Mouse (Mus musculus) right cerebral cortex, postnatal 4 days (tissue): ENCODE results near the gene Arhgap27.

ENCODE experiments used
- DNase-seq: peaks from one replicate; pipeline ENCODE4 v3.0.0-alpha.2; 2022

Arhgap27 gene

DNA sequence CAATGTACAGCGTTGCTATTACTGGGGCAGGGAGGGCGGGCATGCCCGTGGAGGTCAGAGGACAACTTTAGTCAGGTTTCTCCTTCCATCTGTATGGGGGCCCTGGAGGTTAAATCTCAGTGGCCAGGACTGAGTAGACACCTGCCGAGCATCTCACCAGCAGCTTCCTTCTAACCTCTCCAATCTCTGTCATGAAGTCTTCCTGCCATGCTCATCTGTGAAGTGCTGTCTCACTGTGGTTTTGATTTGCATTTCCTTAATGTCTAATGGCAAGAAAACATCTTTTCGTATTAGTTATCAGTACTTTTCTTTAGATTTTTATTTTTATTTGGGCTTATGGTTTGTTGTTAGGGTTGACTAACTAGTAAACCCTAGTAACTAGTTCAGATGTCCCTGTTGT is 17.0 kb upstream of the Arhgap27 start:
- DNase-seq = no peak

DNA sequence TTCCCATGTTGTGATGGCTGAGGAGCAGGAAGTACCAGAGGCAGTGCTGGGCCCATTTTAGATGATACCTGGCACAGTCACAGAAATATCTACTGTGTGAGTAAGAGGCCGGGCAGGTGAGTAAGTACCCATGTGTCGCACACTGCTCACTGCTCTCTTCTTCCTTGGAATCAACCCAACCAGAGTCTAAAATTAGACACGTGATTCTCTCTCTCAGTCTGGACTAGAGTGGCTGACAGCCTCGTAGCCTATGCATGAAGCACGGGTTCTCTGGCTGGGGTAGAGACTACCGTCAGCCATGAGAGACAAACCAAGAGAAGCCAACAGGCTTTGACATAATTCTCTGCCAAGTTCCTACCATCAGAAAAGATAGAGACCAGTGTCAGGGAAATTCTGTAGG is 14.8 kb upstream of the Arhgap27 start:
- DNase-seq = no peak

DNA sequence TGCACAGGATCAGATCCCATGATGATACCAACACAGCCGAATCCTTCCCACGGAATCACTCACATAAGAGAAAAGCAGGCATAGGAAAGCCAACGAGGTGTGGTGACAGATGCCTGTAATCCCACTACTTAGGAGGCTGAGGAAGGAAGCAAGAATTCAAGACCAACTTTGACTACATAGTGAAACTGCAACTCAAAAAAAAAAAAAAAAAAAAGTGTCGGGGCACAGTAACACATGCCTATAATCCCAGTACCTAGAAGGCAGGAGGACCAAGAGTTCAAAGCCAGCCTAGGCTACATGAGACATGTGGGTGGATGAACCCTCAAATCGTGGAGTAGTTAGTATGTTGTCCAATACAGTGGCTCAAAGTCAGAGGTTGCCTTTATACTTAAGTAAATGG is 12.3 kb upstream of the Arhgap27 start:
- DNase-seq = no peak

DNA sequence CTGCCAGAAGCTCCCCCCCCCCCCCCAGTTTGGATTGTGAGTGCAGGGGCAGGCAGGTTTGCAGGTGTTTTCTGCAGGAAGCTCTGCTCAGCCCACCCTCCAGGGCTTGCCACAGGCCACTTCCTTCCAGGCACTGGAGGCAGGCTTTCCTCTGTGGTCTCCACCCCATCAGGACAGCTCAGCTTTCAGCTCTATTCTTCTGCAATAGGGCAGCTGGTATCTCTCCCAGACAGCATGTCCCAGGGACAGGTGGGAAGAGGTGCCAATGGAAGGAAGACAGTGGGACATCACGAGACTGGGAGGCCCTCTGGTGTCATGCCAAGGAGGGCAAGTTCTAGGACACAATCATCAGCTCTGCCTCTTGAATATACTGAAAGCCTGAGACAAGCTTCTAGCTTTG is 11.8 kb upstream of the Arhgap27 start:
- no peak for DNase-seq

DNA sequence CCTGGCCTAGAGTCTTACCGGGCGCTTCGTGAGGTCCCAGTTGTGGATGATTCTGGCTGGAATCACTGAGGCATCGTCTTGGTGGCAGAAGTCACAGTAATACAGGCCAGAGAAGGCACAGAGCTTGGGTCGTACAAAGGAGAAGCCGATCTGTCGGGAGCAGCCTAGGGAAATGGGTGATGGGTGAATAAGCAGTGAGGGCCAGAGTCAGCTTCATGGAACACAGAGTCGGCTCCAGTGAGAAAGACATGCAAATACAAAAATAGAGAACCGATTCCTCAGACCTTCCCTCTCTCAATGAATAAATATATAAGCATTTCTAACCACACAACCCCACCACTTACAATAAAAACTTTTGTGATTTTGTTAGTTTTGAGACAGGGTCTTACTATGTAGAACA is 10.4 kb upstream of the Arhgap27 start:
- DNase-seq = no peak

DNA sequence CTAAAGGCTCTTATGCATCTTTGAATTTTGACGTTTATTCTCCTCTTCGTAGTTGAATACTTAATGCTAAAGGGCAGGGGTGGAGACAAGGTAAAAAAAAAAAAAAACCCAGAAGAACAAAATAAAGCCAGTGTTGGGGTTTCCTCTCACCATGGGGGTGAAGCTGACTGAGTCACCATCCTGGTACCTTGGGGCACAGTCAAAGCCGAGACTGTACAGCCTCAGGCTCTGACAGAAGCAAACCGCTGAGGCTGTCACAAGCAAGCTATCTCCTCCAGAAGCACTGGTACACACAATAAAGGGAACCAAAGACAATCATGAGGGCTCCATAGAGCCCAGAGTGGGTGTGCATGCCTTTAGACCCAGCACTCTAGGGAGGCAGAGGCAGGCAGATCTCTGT is 9.1 kb upstream of the Arhgap27 start:
- DNase-seq = no peak

DNA sequence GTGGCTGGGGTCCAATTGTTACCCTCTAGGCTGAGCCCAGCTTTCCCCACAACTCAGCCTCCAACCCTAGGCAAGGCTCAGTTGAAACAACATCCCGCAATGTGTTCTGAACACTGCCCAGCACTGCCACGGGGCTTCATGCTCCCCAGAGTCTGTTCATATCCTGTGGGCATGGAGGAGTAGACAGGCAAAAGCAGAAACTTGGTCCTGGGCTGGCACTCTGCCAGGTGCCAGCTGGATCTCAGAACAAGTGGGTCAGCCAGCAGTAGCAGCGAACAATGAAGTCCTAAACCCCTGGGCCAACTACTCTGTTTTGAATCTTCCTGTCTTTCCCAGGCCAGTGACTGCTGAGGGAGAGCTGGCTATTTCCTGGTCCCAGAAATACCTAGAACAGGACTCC is 8.6 kb upstream of the Arhgap27 start:
- no peak for DNase-seq

DNA sequence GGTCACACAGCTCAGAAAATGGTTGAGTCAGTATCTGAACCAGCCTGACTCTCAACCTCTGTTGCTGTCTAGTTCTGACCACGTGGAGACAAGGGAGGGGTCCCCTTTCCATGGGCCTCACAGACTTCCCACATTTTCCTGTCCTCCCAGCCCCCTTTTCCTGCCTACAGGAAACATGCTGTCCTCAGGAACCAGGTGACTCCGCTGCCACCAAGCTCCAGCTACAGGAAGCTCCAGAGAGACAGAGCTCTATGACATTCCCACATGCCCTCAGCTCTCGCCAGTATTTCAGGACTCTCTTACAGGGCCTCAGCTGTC is 7.7 kb upstream of the Arhgap27 start:
- DNase-seq = no peak

DNA sequence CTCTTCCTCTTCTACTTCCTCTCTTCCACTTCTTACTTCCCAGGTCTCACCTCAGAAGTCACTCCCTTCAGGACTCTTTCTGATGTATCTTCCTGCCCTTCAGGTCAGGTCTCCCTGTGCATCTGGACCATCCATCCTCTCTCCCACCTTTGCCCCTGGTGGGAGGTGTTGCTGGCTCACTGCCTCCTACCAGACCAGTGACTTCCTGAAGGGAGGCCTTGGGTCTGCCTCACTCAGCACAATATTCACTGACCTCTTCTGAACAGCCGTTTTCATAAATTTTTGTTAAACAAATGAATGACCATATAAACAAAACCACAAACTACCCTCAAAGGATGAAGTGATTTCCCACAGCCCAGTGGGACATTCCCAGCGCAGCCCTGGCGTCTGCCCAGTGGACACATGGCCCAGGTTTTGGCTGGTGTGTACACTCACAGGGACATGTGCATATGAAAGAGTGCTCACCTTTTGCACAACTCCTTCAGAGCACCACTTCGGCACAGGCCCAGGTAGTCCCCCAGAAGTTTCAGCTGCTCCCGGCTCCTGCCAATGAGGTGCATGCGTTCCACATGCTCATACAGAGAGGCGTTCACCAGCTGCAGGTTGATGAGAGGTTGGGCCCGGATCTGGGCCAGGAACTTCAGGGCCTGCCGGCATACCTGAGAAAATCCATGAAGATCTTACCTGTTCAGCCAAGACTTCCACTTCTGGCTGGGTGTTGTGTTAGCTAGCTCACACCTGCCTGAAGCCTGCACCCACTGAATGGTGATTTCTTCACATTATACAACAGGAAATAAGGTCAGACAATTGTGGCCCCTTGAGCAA is 7.1 kb upstream of the Arhgap27 start:
- no peak for DNase-seq

DNA sequence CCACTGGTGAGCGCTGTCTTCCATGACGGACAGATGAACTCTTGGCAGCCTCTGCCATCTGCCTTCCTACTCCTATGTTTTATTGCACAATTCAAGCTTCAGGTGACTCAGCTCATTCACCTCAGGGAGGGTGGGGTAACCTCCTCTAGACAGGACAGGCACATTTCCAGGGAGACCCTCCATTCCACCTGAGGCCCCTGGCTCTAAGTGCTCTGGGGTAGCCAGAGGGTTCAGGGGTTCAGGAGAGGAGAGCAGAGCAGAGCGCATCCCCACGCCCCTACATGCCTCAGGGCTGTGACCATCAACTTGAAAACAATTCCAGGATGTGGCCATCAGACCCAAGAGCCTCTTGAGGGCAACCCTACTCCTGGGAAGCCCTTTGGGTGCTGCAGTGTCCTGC is 2.0 kb upstream of the Arhgap27 start:
- no peak for DNase-seq

DNA sequence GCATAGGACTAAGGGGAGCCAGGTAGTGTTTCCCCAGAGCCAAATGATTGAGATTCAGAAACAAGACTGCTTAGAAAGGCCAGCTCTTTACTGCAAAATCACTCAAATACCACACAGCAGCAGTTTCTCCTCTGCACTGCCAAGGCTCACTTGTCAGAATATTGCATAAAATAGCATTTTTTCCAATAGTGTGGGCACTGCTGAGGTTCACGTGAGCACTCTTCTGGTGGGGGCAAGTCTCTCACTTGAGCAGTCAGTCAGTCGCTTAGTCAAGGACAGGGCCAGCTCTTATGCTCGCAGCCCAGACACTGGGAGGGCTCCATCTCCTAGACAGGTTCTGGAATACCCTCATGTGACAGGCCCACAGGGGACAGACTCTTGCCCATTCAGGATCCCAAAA is 1.5 kb upstream of the Arhgap27 start:
- DNase-seq = no peak

DNA sequence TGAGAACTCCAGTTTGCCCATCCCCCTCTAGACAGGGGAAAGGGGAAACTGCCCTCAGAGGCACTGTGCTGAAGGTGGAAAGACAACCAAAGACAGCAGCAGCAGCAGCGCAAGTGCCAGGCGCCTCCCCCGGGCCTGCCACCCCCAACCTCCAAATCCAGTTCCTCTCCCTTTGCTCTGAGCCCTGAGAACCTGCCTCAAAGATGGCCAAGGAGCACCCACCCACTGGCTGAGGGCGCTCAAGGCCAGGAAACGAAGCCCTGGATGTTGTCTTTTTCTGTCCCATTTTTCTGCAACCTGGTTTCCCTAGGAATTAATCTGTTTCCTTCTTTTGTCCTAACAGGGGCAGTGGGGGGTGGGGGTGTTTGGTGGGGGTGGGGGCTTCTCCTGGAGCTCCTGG is 843 bp upstream of the Arhgap27 start:
- no peak for DNase-seq

DNA sequence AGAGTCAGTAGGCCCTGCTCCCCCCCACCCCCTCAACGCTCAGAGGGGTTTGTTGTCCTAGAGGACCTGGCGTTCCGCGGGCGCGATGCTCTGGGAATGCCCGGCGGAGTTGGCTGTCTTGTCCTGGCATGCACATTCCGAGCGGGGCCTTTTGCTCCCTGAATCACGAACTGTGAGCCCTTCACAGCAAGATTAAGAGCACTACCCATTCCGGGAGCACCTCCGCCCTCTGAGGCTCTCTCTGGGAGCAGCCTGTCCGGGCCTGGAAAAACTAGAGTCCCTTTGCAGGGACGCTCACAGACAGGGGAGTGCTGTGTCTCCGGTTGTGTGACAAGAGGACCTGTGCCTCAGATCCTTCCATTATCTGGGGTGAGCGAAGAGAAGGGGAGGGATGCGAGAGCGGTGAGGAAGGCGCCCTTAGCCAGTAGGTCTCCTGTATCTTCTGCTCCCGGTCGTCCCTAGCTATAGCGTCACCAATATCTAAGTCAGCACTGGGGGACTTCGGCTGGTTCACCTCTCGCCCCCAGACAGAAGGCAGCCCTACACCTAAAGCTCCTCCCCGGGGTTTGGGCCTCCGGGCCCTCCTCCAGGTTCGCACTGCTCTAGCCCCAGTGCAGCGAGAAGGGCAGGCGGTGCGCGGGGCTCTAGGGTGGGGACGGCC is 841 bp downstream of the Arhgap27 start:
- no peak for DNase-seq

DNA sequence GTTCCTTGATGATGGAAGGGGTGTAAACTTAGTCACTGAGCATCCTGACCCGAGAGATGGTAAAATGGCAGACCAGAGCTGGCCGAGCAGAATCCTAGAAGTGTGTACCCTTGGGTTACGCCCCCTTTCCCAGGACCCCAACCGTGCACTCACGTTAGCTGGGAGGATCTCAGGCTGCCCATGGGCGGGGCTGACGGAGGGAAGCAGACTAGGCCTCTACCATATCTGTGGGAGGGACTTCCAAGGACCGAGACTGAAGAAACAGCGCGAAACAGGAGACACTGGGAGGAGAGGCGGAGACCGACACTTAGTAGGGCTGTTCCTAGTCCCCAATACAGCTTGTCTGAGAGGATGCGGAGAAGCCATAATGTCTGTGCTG is 1.4 kb downstream of the Arhgap27 start:
- no peak for DNase-seq

DNA sequence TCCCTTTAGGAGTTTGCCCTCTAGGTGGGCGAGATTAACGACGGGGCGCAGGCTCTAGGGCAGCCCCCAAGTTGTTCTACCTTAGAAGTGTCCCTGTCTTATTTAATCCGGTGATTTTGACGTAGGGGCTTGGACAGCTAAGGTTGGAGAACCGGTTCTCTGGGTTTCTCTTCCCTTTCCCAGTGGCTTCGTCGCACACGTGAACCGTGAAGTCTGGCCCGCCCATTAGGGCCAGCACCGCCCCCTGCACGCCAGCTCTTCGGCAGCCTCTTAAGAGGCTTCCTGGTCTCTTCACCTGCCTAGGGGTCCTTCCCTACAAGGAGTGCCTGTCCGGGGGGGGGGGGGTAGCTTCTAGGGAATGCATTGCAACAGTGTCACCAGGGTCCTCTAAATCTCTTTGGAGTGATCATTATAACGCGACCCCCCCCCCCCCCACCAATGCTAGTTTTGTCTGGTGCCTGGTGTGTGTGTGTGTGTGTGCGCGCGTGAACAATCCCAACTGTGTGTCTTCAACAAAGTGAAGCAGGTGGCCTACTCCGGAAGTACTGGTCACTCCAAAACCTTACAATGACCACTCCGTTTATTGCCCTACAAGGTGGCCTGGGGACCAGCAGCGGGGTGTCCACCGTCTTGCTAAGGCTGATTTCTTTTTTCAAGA is 2.0 kb downstream of the Arhgap27 start:
- DNase-seq = no peak

DNA sequence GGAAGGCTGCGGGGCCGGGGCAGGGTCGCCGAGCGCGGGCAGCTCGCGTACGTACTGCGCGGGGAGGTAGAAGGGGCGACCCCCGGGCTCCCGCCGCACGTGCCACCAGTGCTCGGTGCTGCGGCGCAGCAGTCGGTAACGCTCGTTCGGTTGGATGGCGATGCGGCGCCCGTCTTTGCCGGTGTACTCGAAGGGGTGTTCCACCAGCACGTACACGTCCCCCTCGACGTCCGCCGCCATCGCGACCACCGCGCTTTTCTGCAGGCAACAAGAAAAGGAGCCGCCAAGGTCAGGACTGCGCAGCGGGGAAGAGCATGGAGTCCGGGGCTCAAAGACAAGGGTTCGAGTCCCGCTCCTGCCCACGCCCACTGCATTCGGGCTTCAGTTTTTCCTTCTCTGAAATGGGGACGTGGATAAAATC is 2.8 kb downstream of the Arhgap27 start:
- peak; percentile 27 for DNase-seq

DNA sequence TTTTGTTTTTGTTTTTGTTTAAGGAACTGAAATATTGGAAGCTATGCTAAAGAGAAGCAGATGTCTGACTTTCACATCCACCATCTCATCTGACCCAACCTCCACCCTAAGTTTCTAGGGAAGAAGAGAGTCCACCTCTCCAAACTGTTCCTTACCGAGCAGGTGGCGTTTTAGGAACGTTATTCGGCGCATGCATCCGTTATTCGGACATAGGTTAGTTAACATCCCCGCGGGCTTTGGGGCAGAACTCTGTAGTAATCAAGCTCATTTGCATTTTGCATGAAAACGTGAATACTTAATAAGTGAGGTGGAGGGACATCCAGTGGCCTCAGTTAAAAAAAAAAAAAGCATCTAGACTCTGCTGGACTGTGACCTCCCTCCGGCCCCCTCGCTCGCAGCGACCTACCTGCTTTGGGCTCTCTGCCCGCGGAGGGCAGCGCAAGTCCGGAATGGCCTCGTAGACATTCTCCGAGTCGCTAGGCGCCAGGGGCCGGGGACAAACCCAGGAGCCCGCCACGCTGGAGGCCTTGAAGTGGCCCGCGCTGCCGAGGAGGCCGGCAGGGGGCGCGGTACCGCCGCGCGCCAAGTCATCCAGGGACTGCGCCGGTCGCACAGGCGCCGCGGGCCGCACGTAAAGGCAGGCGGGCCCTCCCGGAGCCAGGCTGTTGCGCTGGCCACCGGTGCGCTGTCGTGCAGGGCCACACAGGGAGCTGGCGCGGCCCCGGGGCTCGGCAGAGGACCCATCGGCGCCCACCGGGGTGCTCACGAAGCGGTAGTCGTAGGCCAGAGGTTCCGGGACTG is 3.5 kb downstream of the Arhgap27 start:
- peak; percentile 74 for DNase-seq

DNA sequence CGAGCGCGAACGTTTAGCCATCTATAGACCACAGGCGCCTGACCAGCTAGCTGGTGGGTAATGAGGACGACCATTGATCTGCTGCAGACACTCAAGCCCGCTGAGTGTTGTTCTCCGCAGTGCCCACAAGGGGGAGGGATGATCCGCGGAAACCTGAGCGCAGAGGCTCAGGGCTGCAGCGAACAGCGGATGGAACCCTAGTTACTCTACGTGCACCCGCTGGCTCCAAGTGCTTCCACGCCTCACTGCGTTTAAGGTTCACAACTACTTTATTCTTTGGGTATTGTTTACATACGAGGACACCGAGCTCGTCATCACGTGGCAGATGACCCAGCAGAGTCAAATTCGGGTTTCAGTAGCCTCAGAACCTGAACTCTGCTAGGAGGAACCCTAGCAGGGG is 4.4 kb downstream of the Arhgap27 start:
- DNase-seq = peak; percentile 59

DNA sequence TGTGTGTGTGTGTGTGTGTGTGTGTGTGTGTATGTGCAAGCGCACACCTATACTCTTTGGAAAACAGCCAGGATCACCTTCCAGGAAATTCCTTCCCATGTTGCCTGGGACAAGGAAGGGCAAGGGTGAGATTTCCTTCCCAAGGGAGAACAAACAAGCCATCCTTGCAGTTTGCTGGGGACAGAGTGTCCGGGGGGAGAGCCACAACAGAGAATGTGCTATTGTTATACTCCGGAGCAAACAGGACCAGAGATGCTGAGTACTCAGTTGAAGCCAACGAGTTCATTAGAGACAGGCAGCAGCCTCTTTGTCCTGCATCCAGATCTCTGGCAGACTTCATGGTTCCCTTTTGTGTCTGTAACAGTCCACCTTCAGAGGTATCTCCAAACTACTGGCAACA is 5.2 kb downstream of the Arhgap27 start:
- DNase-seq = no peak

DNA sequence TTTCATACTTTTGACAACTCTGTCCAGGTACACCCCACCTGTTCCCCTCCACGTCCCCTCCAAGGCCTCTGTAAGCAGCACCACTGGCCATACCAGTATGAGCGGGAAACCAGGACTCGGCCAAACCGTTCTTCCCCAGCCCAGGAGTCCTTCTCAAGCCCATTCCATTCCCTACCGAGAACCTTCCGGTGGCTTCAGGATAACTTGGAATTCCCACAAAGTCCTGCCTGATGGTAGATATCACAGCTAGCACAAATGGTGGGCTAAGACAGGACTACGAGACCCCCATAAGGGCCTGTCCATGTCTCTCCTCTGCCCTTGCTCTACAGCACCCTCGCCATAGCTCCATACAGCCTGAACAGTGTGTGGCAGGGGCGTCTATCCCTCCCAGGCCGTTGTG is 5.8 kb downstream of the Arhgap27 start:
- no peak for DNase-seq

DNA sequence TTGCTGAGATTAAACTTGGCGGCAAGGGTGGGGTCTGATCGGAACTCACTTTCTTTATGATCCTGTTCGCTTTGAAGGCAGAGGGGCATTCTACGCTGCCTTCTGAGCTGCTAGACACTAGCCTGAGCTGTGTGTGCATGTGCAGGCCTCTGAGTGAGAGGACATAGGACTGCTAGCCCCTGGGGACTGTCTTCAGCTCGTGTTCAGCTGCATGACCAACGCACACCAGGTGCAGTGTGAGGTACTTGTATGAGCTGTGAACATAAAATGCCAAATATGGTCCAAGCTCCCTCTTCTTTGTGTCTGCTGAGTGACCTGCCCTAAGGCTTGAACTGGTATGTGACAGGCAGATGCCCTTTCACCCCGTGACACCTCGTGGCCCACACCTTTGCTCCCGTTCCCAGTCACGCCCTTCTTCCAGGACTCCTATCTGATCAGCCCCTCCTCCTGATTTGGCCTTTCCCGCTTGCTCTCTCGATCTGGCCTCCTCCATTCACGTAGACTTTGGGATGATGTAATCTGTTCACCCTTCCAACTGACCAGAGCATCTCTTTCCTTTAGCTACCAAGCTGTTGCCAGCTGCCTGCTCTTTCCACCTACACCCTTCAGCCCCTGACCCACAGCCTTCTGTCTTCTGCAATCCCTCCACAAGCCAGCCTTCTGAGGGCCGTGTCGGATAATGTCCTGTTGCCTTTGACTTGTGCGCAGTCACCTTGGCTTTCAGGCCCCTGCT is 6.4 kb downstream of the Arhgap27 start:
- no peak for DNase-seq

DNA sequence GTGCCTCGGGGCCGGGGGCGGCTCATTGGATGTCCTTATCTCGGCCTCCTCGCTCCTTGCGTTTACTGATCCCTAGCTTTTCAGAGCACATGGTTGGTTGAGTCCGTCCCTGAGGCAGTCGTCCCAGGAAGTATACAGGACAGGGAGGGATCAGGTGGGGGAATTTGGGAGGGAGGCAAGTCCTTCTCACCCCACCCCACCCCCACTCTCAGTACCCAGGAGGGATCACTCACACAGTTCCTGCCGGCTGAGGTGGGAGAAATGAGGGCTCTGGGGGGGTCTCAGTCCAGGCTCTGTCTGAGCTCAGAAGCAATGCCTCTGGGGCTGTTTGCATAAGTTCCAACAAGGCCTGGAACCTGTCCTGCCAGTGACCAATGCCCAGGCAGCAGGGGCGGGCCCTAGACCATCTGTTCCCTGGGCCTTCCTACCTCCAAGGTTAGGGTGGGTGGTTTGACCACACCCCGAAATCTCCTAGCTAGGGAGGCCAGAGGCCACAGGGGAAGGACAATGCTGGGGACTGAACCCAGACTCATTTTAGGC is 7.4 kb downstream of the Arhgap27 start:
- DNase-seq = no peak

DNA sequence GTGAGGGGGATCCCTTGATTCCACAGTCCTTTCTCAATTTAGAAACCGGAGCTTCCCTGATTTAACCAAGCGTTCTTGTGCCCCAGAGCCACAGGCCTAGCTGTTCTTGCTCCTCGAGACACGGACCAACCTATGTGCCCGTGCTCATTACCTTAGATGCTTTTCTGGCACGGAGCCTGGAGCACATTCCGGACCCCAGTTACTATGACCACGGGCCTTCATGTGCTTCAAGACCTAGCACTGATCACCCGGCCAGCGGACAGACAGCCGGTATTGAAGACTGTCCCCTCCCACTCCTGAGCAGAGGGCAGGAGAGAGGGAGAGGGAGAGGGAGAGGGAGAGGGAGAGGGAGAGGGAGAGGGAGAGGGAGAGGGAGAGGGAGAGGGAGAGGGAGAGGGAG is 8.2 kb downstream of the Arhgap27 start:
- DNase-seq = no peak
